Mouse (Mus musculus): Measurements from ENCODE around the gene Pgm3. TPM values are rescaled to one million over a fixed set of nuclear protein-coding genes. Genes with fewer than 3 reads are reported as not detected.

Pgm3 gene
- polyA plus RNA-seq, 1 experiment from 2014 or later: 20.6 TPM

- H3K27me3 ChIP-seq (ENCODE audit: control insufficient read depth, insufficient read depth, low read length): no peaks in the 10 kb centered on the region
- no peak overlapping the region for H3K27ac ChIP-seq (ENCODE audit: low read length)
- peak; percentile 33; the same call in 1 of the 2 replicates for ATAC-seq (replicated peaks; ENCODE audit: extremely low read depth, insufficient read depth, low FRiP score)
- H3K4me2 ChIP-seq (ENCODE audit: low read depth, low read length): peak overlapping the region; percentile 98
- peak overlapping the region; percentile 72 for H3K9ac ChIP-seq (ENCODE audit: low read length)
- peaks cover 11% of the 10 kb centered on the region for H3K36me3 ChIP-seq (ENCODE audit: control insufficient read depth, insufficient read depth)
- peaks cover 17% of the 10 kb centered on the region for H3K4me1 ChIP-seq (ENCODE audit: control insufficient read depth, insufficient read depth, low read length)
- WGBS: under 1% methylated on average over 25 of the region's 25 CpGs
- H3K4me3 ChIP-seq (ENCODE audit: low read length): peak overlapping the region; percentile 93
- no peaks in the 10 kb centered on the region for H3K9me3 ChIP-seq (replicated peaks; ENCODE audit: control insufficient read depth, low read length)
Observed at GRCm38 (mm10) chr9:86572196-86572595, 554 bp upstream of the Pgm3 start.

GRCm38 (mm10) chr9:86570946-86571345 is 696 bp downstream of the Pgm3 start:
- Histone ChIP-seq H3K27ac (ENCODE audit: low read length) (no peak overlapping the region), H3K27me3 (ENCODE audit: control insufficient read depth, insufficient read depth, low read length) (no peaks in the 10 kb centered on the region), H3K4me3 (ENCODE audit: low read length) (peak overlapping the region; percentile 93), H3K4me1 (ENCODE audit: control insufficient read depth, insufficient read depth, low read length) (peaks cover 17% of the 10 kb centered on the region), H3K9ac (ENCODE audit: low read length) (peak overlapping the region; percentile 89), H3K36me3 (ENCODE audit: control insufficient read depth, insufficient read depth) (peaks cover 13% of the 10 kb centered on the region), H3K9me3 (replicated peaks; ENCODE audit: control insufficient read depth, low read length) (no peaks in the 10 kb centered on the region), H3K4me2 (ENCODE audit: low read depth, low read length) (peak overlapping the region; percentile 98)
- ATAC-seq (replicated peaks; ENCODE audit: extremely low read depth, insufficient read depth, low FRiP score): no peak
- whole genome bisulfite sequencing: 11% methylated on average over 8 of the region's 8 CpGs

DNA sequence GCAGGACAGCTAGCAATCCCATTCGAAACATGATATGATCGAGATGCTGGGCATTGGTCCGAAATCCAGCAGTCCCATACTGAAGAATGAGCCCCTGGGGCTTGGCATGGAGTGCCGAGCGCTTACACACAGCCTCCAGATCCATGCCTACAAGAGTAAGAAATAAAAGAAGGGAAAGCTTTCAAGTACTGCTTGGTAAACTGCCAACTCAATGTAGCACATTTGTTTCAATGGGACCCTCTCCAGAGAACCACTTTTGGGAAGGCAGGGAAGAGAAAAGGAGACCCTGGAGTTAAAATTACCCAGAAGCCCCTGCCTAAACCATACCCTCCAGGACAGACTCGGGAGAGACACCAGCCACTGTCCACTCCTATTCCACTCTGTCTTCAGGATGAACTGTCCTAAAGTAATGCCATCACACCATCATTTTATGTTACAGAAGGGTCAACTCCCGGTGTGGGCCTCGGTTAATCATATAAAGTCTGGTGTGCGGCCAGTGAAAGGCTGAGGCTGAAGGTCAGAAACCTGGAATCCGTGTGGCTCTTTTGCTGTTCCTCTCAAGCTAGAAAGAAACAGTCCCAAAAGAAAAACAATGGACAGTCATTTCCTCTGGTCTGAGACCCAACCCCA is 1.3 kb downstream of the Pgm3 start:
- Histone ChIP-seq H3K27me3 (ENCODE audit: control insufficient read depth, insufficient read depth, low read length) (no peaks in the 10 kb centered on the region), H3K27ac (ENCODE audit: low read length) (no peak overlapping the region), H3K4me1 (ENCODE audit: control insufficient read depth, insufficient read depth, low read length) (peaks cover 17% of the 10 kb centered on the region), H3K4me2 (ENCODE audit: low read depth, low read length) (peak overlapping the region; percentile 98), H3K36me3 (ENCODE audit: control insufficient read depth, insufficient read depth) (peaks cover 14% of the 10 kb centered on the region), H3K9me3 (replicated peaks; ENCODE audit: control insufficient read depth, low read length) (no peaks in the 10 kb centered on the region), H3K4me3 (ENCODE audit: low read length) (peak overlapping the region; percentile 93), H3K9ac (ENCODE audit: low read length) (peak overlapping the region; percentile 89; the same call in 1 of the 2 replicates)
- 77% methylated on average over 10 of the region's 10 CpGs for WGBS
- no peak for ATAC-seq (replicated peaks; ENCODE audit: extremely low read depth, insufficient read depth, low FRiP score)

DNA sequence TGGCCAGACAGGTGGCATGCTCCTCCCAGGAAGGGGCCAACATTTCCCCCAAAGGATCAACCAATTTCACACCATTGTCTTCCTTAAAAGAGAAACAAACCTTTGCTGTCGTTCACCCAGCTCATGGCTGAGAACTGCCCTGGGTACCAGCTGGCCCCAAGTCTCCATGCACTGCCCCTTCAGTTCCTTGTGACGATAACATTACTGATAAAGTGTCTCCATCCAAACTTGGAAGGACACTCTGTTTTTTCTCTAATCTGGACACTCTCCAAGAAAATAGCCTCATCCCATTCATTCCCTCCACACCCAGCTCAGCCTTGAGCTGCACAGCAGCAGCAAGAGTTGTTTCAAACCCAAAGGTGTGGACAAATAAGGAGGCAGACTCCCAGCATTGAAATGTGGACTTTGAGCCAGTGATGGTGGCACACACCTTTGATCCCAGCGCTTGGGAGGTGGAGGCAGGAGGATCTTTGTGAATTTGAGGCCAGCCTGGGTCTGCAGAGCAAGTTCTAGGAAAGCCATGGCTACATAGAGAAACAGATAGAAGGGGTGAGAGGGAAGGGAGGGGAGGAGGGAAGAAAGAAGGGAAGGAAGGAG is 2.2 kb downstream of the Pgm3 start:
- H3K36me3 ChIP-seq (ENCODE audit: control insufficient read depth, insufficient read depth): peaks cover 23% of the 10 kb centered on the region

DNA sequence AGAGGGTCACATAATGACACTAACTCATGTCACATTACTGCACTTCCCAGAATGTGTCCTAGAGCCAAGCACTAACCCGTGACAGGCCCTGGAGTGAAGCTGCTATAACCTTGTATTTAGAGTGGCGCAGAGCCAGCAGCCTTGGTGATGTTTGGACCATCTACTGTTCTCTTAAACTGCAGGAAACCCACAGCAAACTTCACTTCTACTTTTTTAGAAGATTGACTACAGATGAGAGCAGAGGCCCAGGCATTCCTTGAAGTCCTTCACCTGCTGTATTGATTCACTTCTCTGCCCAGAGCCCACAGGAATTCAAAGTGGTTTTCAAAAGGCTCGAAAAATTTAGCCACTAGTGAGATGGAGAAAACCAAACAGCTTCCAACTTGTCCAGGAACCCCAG is 11.1 kb downstream of the Pgm3 start:
- no peaks in the 10 kb centered on the region for H3K27me3 ChIP-seq (ENCODE audit: control insufficient read depth, insufficient read depth, low read length)
- peaks cover 58% of the 10 kb centered on the region for H3K36me3 ChIP-seq (ENCODE audit: control insufficient read depth, insufficient read depth)
- no peak for ATAC-seq (replicated peaks; ENCODE audit: extremely low read depth, insufficient read depth, low FRiP score)
- H3K4me1 ChIP-seq (ENCODE audit: control insufficient read depth, insufficient read depth, low read length): no peaks in the 10 kb centered on the region
- no peak overlapping the region for H3K9ac ChIP-seq (ENCODE audit: low read length)
- H3K27ac ChIP-seq (ENCODE audit: low read length): no peak overlapping the region
- WGBS: 70% methylated on average over 3 of the region's 3 CpGs
- no peaks in the 10 kb centered on the region for H3K9me3 ChIP-seq (replicated peaks; ENCODE audit: control insufficient read depth, low read length)
- H3K4me2 ChIP-seq (ENCODE audit: low read depth, low read length): no peak overlapping the region
- H3K4me3 ChIP-seq (ENCODE audit: low read length): no peak overlapping the region

More for the DNA sequence above, 2.2 kb downstream of the Pgm3 start:
- 66% methylated on average over 3 of the region's 3 CpGs for WGBS
- H3K4me2 ChIP-seq (ENCODE audit: low read depth, low read length): no peak overlapping the region
- no peaks in the 10 kb centered on the region for H3K27me3 ChIP-seq (ENCODE audit: control insufficient read depth, insufficient read depth, low read length)
- no peak for ATAC-seq (replicated peaks; ENCODE audit: extremely low read depth, insufficient read depth, low FRiP score)
- H3K27ac ChIP-seq (ENCODE audit: low read length): no peak overlapping the region
- no peaks in the 10 kb centered on the region for H3K9me3 ChIP-seq (replicated peaks; ENCODE audit: control insufficient read depth, low read length)
- H3K9ac ChIP-seq (ENCODE audit: low read length): no peak overlapping the region
- H3K4me3 ChIP-seq (ENCODE audit: low read length): no peak overlapping the region
- peaks cover 17% of the 10 kb centered on the region for H3K4me1 ChIP-seq (ENCODE audit: control insufficient read depth, insufficient read depth, low read length)

GRCm38 (mm10) chr9:86554641-86555040 is 17.0 kb downstream of the Pgm3 start:
- WGBS: 84% methylated on average over 4 of the region's 4 CpGs
- H3K4me2 ChIP-seq (ENCODE audit: low read depth, low read length): no peak overlapping the region

DNA sequence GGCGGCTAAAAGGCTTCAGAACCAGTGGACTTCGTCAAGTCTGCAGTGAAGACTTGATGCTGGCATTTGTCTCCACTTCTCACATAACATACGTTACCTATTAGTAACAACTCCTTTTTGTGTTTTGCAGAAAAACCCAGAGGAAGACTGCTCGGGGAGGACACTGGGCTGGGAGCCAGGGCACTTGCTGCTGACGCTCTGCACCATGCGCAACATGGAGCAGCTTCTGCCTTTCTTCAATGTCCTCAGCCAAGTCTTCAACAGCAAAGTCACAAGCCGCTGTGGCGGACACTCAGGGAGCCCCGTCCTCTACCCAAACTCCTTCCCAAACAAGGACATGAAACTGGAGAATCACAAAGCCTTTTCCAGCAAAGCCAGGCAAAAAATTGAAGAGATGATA is 17.8 kb downstream of the Pgm3 start:
- H3K4me3 ChIP-seq (ENCODE audit: low read length): no peak overlapping the region
- ATAC-seq (replicated peaks; ENCODE audit: extremely low read depth, insufficient read depth, low FRiP score): no peak
- no peaks in the 10 kb centered on the region for H3K4me1 ChIP-seq (ENCODE audit: control insufficient read depth, insufficient read depth, low read length)
- H3K27ac ChIP-seq (ENCODE audit: low read length): no peak overlapping the region
- no peak overlapping the region for H3K4me2 ChIP-seq (ENCODE audit: low read depth, low read length)
- peaks cover 41% of the 10 kb centered on the region for H3K36me3 ChIP-seq (ENCODE audit: control insufficient read depth, insufficient read depth)
- 81% methylated on average over 9 of the region's 9 CpGs for WGBS
- no peaks in the 10 kb centered on the region for H3K27me3 ChIP-seq (ENCODE audit: control insufficient read depth, insufficient read depth, low read length)
- no peak overlapping the region for H3K9ac ChIP-seq (ENCODE audit: low read length)
- no peaks in the 10 kb centered on the region for H3K9me3 ChIP-seq (replicated peaks; ENCODE audit: control insufficient read depth, low read length)

More at GRCm38 (mm10) chr9:86554641-86555040, 17.0 kb downstream of the Pgm3 start:
- H3K9ac ChIP-seq (ENCODE audit: low read length): no peak overlapping the region
- H3K4me1 ChIP-seq (ENCODE audit: control insufficient read depth, insufficient read depth, low read length): no peaks in the 10 kb centered on the region
- no peak for ATAC-seq (replicated peaks; ENCODE audit: extremely low read depth, insufficient read depth, low FRiP score)
- H3K27ac ChIP-seq (ENCODE audit: low read length): no peak overlapping the region
- H3K4me3 ChIP-seq (ENCODE audit: low read length): no peak overlapping the region
- H3K36me3 ChIP-seq (ENCODE audit: control insufficient read depth, insufficient read depth): peaks cover 46% of the 10 kb centered on the region
- no peaks in the 10 kb centered on the region for H3K27me3 ChIP-seq (ENCODE audit: control insufficient read depth, insufficient read depth, low read length)
- H3K9me3 ChIP-seq (replicated peaks; ENCODE audit: control insufficient read depth, low read length): no peaks in the 10 kb centered on the region

DNA sequence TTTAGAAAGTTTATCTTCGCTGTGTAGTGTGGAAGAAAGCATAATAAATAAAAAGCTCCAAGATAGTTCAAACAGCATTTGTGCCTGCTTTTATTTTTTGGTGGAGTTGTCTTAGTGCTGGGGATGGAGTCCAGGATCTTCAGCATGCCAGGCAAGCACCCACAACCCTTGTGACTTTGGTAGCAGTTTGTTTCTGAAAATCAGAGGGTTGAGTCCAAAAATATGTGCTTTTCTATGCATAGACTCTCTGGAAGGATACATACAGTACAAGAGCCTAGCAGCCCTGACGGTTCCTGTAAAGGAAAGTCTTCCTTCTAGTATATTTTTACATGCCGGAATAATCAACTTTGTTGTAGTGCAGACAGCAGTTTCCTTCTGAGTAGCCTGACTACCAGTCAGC is 20.9 kb downstream of the Pgm3 start:
- Histone ChIP-seq H3K4me3 (ENCODE audit: low read length) (no peak overlapping the region), H3K36me3 (ENCODE audit: control insufficient read depth, insufficient read depth) (peaks cover 31% of the 10 kb centered on the region), H3K27me3 (ENCODE audit: control insufficient read depth, insufficient read depth, low read length) (no peaks in the 10 kb centered on the region), H3K4me2 (ENCODE audit: low read depth, low read length) (no peak overlapping the region), H3K4me1 (ENCODE audit: control insufficient read depth, insufficient read depth, low read length) (no peaks in the 10 kb centered on the region), H3K9me3 (replicated peaks; ENCODE audit: control insufficient read depth, low read length) (no peaks in the 10 kb centered on the region), H3K27ac (ENCODE audit: low read length) (no peak overlapping the region), H3K9ac (ENCODE audit: low read length) (no peak overlapping the region)
- ATAC-seq (replicated peaks; ENCODE audit: extremely low read depth, insufficient read depth, low FRiP score): no peak
- WGBS: 91% methylated on average over 3 of the region's 3 CpGs

DNA sequence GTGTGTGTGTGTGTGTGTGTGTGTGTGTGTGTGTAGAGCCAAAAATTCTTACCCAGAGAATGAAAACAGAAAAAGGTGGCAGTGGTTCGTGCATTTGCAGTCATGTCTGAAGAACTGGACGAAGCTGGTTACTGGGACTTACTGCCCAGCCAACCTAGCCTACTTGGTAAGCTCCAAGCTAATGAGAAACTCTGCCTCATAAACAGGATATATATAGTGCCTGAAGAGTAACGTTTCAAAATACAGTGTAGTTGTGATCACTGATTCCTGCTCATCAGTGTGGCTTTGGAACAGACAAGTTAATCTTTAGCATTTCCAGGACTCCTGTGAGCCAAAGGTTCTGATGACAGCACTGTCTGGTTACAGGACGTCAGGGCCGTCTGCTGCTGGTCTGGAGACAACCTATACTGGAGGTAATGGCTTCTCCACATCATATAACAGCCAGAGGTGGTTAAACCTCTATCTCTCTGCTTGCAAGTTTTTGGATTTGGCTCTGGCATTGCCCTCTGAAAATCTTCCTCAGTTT is 21.9 kb downstream of the Pgm3 start:
- WGBS: 76% methylated on average over 5 of the region's 5 CpGs
- no peak overlapping the region for H3K9ac ChIP-seq (ENCODE audit: low read length)
- H3K27ac ChIP-seq (ENCODE audit: low read length): no peak overlapping the region
- no peaks in the 10 kb centered on the region for H3K9me3 ChIP-seq (replicated peaks; ENCODE audit: control insufficient read depth, low read length)
- no peaks in the 10 kb centered on the region for H3K4me1 ChIP-seq (ENCODE audit: control insufficient read depth, insufficient read depth, low read length)
- H3K36me3 ChIP-seq (ENCODE audit: control insufficient read depth, insufficient read depth): peaks cover 31% of the 10 kb centered on the region
- no peaks in the 10 kb centered on the region for H3K27me3 ChIP-seq (ENCODE audit: control insufficient read depth, insufficient read depth, low read length)
- no peak overlapping the region for H3K4me2 ChIP-seq (ENCODE audit: low read depth, low read length)
- no peak overlapping the region for H3K4me3 ChIP-seq (ENCODE audit: low read length)
- ATAC-seq (replicated peaks; ENCODE audit: extremely low read depth, insufficient read depth, low FRiP score): no peak
